Mouse (Mus musculus) G1E (cell line): Measurements from ENCODE around the gene Fam83e. TPM values are rescaled to one million over a fixed set of nuclear protein-coding genes. Genes with fewer than 3 reads are reported as not detected.
A peak's percentile ranks its signal among the peaks of the same experiment; 100 is the strongest.

Experiments
- ATAC-seq: 2 replicates; pipeline ENCODE4 v1.8.0; 2016; ENCODE audit warnings: mild to moderate bottlenecking; ENCODE audit not compliant: insufficient number of reproducible peaks, poor library complexity, low FRiP score, severe bottlenecking; ENCODE audit errors: extremely low read depth
- DNase-seq: peaks from one replicate; pipeline ENCODE4 v3.0.0; 2012; ENCODE audit warnings: low spot score
- H3K27me3 ChIP-seq: 2 replicates; pipeline ENCODE4 v1.6.1; 2012; ENCODE audit warnings: mild to moderate bottlenecking, low read length, inconsistent platforms; ENCODE audit not compliant: insufficient read depth
- H3K36me3 ChIP-seq: replicated peaks from 2 replicates; pipeline ENCODE3; 2012; ENCODE audit warnings: mild to moderate bottlenecking, inconsistent platforms
- H3K4me1 ChIP-seq: 2 replicates; pipeline ENCODE4 v1.6.1; 2012; ENCODE audit warnings: low read depth, low read length, inconsistent platforms, mixed read lengths; ENCODE audit not compliant: insufficient read depth
- H3K4me3 ChIP-seq: 2 replicates; pipeline ENCODE4 v1.5.1; 2012; ENCODE audit warnings: low read depth, mild to moderate bottlenecking, inconsistent platforms, low read length, moderate library complexity, mixed read lengths
- H3K9me3 ChIP-seq: replicated peaks from 2 replicates; pipeline ENCODE4 v1.6.1; 2012; ENCODE audit warnings: inconsistent platforms
- CTCF ChIP-seq: IDR thresholded peaks from 2 replicates; pipeline ENCODE4 v1.5.1; 2012; ENCODE audit warnings: low read depth, low read length, inconsistent platforms, mixed read lengths
- GATA1 ChIP-seq: IDR thresholded peaks from 2 replicates; pipeline ENCODE4 v1.6.1; 2012; ENCODE audit warnings: borderline replicate concordance, low read length, inconsistent platforms, mixed read lengths
- GATA2 ChIP-seq: IDR thresholded peaks from 2 replicates; pipeline ENCODE4 v1.6.1; 2012; ENCODE audit warnings: low read depth, low read length, inconsistent platforms, borderline replicate concordance
- POLR2AphosphoS5 ChIP-seq: IDR thresholded peaks from 2 replicates; pipeline ENCODE4 v1.6.1; 2012; ENCODE audit warnings: low read depth, low read length, inconsistent platforms; ENCODE audit not compliant: insufficient replicate concordance
- TAL1 ChIP-seq: conservative IDR thresholded peaks from 2 replicates; pipeline ENCODE4 v1.6.1; 2012; ENCODE audit warnings: low read depth, low read length, inconsistent platforms, mixed read lengths
- polyA plus RNA-seq: library from polyadenylated mRNA; stranded (reverse); fragments of >175 nt; gene quantifications from 2 replicates; pipeline ENCODE4 v1.2.3, GENCODE M21; 2012
- total RNA-seq, 2 experiments: library from RNA; stranded (forward) in 1 of 2; stranded (reverse) in 1 of 2; fragments of 200-1000 nt in 1 of 2; fragments of >200 nt in 1 of 2; fragmentation: Nextera tagmentation in 1 of 2; gene quantifications; 2 replicates each; pipeline ENCODE4 v1.2.3; 2014 to 2017

The Fam83e gene
- total and polyA plus RNA-seq, 3 experiments: 0.38 to 1.2 (median 0.49) TPM

DNA sequence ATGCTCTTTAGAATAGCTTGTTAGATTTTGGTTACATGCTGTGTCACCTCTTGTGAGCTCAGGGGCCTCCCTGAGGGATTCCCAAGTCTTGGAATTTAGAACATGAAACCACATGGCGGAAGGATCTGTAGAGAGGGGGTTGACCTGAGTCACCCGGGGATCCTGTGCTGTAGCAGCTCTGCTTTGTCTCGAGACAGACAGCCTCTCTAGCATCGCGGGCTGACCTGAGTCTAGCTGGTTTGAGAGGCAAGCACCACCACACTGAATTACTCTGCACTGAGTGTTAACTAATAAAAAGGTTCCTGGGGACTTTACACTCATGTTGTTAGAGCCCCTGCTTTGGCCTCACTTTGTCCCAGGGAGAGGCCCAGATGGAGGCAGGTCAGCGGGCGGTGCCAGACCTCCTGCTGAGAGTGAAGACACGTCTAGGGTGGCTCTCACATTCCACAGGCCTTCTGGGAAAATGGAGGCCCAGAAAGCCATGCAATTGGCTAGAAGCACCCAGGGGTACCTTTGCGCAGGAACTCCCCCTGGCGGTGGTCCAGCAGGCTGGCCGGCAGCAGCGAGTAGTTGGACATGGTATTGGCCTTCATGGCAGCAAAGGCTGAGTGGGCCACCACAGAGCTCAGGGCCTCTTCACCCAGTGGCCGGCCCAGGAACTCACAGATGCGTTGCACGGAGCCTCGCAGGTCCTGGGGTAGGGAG lies 9.9 kb downstream of the Fam83e start:
- no peaks in the 10 kb centered on the region for H3K9me3 ChIP-seq
- peak; percentile 72 for DNase-seq
- no peak overlapping the region for H3K4me3 ChIP-seq
- peak; percentile 77; the same call in 1 of the 2 replicates for TF ChIP-seq CTCF
- TF ChIP-seq POLR2AphosphoS5: no peak
- peaks cover 49% of the 10 kb centered on the region for H3K36me3 ChIP-seq
- H3K4me1 ChIP-seq: peaks cover 41% of the 10 kb centered on the region
- H3K27me3 ChIP-seq: peaks cover 14% of the 10 kb centered on the region
- ATAC-seq: no peak; the same call in 1 of the 2 replicates

DNA sequence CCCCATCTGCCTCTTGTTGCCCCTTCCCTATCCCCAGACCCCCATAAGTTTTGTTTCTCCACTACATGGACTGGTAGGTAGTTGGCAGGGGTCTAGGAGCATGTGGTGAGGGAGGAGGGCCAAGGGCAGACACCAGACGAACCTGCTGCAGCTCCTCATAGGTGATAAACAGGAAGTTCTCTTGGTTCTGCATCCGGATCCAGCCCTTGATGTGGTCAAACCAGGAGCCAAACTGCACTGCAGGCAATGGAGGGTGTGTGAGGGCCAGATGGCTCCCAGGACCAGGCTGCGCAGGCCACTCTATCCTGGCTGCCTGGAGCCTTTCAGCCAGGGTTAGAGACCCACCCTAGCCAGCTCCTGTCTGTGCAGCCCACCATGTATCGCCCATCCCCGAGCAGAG lies 12.5 kb downstream of the Fam83e start:
- ATAC-seq: no peak
- H3K36me3 ChIP-seq: peaks cover 23% of the 10 kb centered on the region
- H3K4me1 ChIP-seq: peaks cover 29% of the 10 kb centered on the region
- no peak for TF ChIP-seq TAL1
- TF ChIP-seq CTCF: no peak
- TF ChIP-seq POLR2AphosphoS5: no peak
- TF ChIP-seq GATA2: no peak
- no peak for TF ChIP-seq GATA1
- peaks cover 19% of the 10 kb centered on the region for H3K27me3 ChIP-seq
- no peak overlapping the region for H3K4me3 ChIP-seq
- no peaks in the 10 kb centered on the region for H3K9me3 ChIP-seq
- DNase-seq: no peak

DNA sequence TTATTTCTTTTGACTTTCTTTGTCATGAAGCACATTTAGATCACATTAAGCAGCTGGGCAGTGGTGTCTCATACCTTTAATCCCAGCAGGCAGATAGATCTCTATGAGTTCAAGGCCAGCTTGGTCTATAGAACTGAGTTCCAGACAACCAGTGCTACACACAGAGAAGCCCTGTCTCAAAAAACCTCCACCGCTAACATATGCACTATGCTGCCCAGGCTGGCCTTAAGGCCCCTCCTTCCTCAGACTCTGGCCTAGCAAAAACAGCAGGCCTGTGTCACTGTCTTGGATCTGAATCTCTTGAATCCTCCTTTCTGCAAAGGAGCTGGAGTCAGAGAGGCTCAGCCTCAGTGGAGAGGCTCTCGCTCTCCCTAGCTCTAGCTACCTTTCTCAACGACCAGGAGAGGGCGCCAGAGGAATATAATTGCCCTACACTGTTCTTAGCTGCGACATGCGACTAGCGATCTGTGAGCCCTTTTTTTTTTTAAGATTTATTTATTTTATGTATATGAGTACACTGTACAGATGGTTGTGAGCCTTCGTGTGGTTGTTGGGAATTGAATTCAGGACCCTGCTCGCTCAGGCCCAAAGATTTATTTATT lies 18.3 kb downstream of the Fam83e start:
- Histone ChIP-seq H3K4me1 (peaks cover 15% of the 10 kb centered on the region), H3K27me3 (peaks cover 27% of the 10 kb centered on the region), H3K9me3 (no peaks in the 10 kb centered on the region), H3K36me3 (no peaks in the 10 kb centered on the region), H3K4me3 (no peak overlapping the region)
- ATAC-seq (no peak), DNase-seq (peak; percentile 65)
- TF ChIP-seq CTCF (no peak), TAL1 (no peak), GATA2 (no peak), POLR2AphosphoS5 (no peak), GATA1 (no peak)

DNA sequence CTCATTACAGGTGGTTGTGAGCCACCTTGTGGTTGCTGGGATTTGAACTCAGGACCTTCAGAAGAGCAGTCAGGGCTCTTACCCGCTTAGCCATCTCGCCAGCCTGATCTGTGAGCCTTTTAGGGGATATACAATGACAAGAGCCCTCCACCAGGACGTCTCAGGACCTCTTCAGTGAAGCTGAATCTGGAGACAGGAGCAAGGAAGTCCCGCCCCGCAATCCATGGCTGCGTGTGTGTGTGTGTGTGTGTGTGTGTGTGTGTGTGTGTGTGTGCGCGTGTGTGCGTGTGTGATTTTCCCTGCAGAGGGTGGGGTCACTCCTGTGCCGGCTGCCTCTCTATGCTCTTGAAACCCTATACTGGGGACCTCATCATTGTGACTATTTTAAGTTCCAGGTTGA lies 18.8 kb downstream of the Fam83e start:
- H3K36me3 ChIP-seq: no peaks in the 10 kb centered on the region
- H3K4me1 ChIP-seq: peaks cover 15% of the 10 kb centered on the region
- no peaks in the 10 kb centered on the region for H3K9me3 ChIP-seq
- peaks cover 27% of the 10 kb centered on the region for H3K27me3 ChIP-seq
- no peak for DNase-seq
- no peak for ATAC-seq
- no peak overlapping the region for H3K4me3 ChIP-seq
- TF ChIP-seq POLR2AphosphoS5 (no peak), GATA2 (no peak), CTCF (no peak), GATA1 (no peak), TAL1 (no peak)

DNA sequence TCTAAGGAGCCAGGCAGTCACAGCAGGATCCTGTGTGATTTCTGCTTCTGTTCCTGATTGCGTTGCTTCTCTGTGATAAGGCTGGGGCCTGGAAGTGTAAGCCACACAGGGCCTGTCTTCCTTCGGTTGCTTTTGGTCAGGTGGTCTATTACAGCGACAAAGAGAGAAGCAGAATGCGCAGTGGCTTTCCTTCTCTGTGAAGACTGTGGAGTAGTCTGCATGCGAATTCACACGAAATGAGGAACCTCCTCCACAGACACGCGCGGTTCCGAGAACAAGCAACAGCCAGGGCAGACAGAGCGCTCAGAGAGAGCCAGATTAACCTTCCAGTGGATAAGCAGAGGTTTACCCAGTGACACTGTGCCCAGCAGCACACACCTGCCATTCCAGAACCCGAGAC lies 20.3 kb downstream of the Fam83e start:
- Histone ChIP-seq H3K36me3 (no peaks in the 10 kb centered on the region), H3K4me1 (peaks cover 15% of the 10 kb centered on the region), H3K4me3 (no peak overlapping the region), H3K9me3 (no peaks in the 10 kb centered on the region), H3K27me3 (peaks cover 28% of the 10 kb centered on the region)
- DNase-seq (no peak), ATAC-seq (no peak)
- TF ChIP-seq GATA2 (no peak), TAL1 (no peak), CTCF (no peak), POLR2AphosphoS5 (no peak), GATA1 (no peak)

DNA sequence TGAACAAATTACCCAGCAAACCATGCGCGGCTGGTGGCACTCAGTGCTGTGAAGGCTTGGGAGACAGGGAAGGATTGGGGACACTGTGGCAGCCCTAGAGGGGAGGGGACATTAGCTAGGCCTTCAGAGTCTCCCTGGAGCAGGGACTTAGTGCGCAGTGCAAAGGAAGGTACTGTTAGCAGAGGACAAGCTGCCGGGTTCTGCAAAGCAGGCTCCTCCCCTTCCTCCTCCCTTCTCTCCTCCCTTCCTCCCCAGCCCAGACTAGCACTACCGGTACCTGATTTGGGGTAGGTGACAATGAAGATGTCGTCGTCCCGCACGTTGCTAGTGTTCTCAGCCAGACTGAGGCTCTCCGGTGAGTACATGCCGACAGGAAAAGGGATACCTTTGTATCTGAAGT lies 20.8 kb downstream of the Fam83e start:
- TF ChIP-seq CTCF (no peak), GATA2 (no peak), GATA1 (no peak), POLR2AphosphoS5 (no peak), TAL1 (no peak)
- Histone ChIP-seq H3K36me3 (no peaks in the 10 kb centered on the region), H3K4me3 (no peak overlapping the region), H3K9me3 (no peaks in the 10 kb centered on the region), H3K4me1 (peaks cover 15% of the 10 kb centered on the region), H3K27me3 (peaks cover 27% of the 10 kb centered on the region)
- no peak for ATAC-seq
- no peak for DNase-seq

DNA sequence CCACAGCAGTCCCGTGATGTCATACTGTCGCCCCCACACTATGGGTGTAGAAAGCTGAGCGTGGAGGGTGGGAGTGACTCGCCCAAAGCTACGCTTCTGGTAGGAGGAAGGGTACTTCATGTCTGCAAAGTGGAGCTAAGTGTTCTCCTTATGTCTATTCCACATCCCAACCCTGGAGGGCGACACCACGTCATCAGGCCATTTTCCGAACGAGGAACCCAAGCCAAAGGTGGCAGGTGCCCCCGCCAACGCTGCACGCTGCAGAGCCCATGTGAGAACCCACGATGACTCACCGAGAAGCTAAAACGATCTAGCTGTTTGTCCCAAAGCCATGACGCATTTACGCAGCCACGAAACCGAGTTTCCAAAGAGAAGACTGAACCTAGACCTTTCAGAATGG lies 21.3 kb downstream of the Fam83e start:
- DNase-seq (no peak), ATAC-seq (no peak)
- Histone ChIP-seq H3K36me3 (no peaks in the 10 kb centered on the region), H3K27me3 (peaks cover 23% of the 10 kb centered on the region), H3K4me1 (peaks cover 11% of the 10 kb centered on the region), H3K4me3 (no peak overlapping the region), H3K9me3 (no peaks in the 10 kb centered on the region)
- TF ChIP-seq GATA2 (no peak), GATA1 (no peak), CTCF (no peak), POLR2AphosphoS5 (no peak), TAL1 (no peak)
